Mouse (Mus musculus) bone marrow, adult 2 months (tissue): ENCODE measurements around the gene Rcc2. TPM values are rescaled to one million over a fixed set of nuclear protein-coding genes. Genes with fewer than 3 reads are reported as not detected.

Experiments
- H3K27ac ChIP-seq: fragments of 200-500 bp; 2 replicates; pipeline ENCODE4 v1.5.1; 2012; ENCODE audit warnings: low read depth, mild to moderate bottlenecking, control low read depth, inconsistent platforms, low read length; ENCODE audit not compliant: control insufficient read depth, poor library complexity, insufficient read depth
- H3K4me1 ChIP-seq: fragments of 200-500 bp; 2 replicates; pipeline ENCODE4 v1.6.1; 2011; ENCODE audit warnings: low read length; ENCODE audit not compliant: control insufficient read depth, insufficient read depth
- H3K4me3 ChIP-seq: fragments of 200-500 bp; replicated peaks from 2 replicates; pipeline ENCODE3; 2011; ENCODE audit warnings: mild to moderate bottlenecking, low read depth, low read length, control low read depth; ENCODE audit not compliant: control insufficient read depth
- CTCF ChIP-seq: fragments of 200-500 bp; IDR thresholded peaks from 2 replicates; pipeline ENCODE4 v1.5.1; 2011; ENCODE audit warnings: low read length, control low read depth; ENCODE audit not compliant: control insufficient read depth, insufficient read depth
- POLR2A ChIP-seq: fragments of 200-500 bp; IDR thresholded peaks from 2 replicates; pipeline ENCODE4 v1.6.1; 2011; ENCODE audit warnings: low read depth, mild to moderate bottlenecking, control low read depth, low read length, borderline replicate concordance; ENCODE audit not compliant: control insufficient read depth
- WGBS: fragments of 180-500 bp; shearing (Covaris S2); methylation state at CpG from one replicate; pipeline ENCODE4 v1.1.7; 2018; 5-methylcytosine and 5-hydroxymethylcytosine counted together
- polyA plus RNA-seq: library from polyadenylated mRNA; stranded (reverse); fragments of >200 nt; gene quantifications from 2 replicates; pipeline ENCODE4 v1.2.4, GENCODE M21; 2011; ENCODE audit warnings: low replicate concordance; ENCODE audit not compliant: missing spikeins, insufficient read depth, insufficient read length

Rcc2 gene
- polyA plus RNA-seq: 92.8 and 105 TPM in 2 replicates

DNA sequence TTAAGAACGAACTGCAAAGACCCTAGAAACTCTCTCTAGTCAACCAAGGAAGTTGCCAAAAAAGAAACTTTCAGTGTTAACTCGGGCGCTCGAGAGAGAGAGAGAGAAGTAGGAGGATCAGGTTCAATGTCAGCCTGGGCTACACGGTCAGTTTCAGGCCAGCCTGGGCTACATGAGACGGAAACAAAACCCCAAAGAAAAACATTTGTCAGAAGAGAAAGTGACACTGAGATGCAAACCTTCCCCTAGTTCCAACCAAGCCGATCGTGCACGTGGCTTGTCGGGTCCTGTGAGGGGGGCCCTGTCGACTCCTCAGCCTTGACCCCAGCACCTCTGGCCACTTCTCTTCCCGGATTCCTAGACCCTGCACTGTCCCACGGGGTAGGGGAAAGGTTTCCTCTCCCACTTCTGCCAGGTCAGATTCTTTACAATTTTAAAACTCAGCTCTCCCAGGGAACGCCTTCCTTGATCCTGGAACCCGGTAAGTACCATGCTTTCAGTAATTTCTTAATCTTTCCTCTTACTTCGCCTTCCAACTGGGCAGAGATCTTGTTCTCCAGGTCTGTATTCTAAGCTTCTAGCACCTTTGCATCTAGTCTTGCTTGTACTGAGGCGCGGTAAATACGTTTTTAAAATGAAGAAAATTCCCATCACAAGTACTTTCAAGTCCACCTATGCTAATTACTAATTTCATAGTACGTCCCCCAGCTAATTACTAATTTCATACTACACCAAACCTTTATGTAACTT lies at the start of gene Rcc2:
Rcc2 (plus strand) TSS at position 273 of the 750 bp plus-strand sequence.
- Histone ChIP-seq H3K4me1 (no peaks in the 10 kb centered on the region; the same call in none of the 2 replicates), H3K4me3 (peak within 1 kb of the TSS; percentile 77), H3K27ac (peak within 1 kb of the TSS; percentile 94)
- no peak for TF ChIP-seq CTCF
- TF ChIP-seq POLR2A: no peak
- WGBS: 1% methylated on average over 20 of the region's 20 CpGs

DNA sequence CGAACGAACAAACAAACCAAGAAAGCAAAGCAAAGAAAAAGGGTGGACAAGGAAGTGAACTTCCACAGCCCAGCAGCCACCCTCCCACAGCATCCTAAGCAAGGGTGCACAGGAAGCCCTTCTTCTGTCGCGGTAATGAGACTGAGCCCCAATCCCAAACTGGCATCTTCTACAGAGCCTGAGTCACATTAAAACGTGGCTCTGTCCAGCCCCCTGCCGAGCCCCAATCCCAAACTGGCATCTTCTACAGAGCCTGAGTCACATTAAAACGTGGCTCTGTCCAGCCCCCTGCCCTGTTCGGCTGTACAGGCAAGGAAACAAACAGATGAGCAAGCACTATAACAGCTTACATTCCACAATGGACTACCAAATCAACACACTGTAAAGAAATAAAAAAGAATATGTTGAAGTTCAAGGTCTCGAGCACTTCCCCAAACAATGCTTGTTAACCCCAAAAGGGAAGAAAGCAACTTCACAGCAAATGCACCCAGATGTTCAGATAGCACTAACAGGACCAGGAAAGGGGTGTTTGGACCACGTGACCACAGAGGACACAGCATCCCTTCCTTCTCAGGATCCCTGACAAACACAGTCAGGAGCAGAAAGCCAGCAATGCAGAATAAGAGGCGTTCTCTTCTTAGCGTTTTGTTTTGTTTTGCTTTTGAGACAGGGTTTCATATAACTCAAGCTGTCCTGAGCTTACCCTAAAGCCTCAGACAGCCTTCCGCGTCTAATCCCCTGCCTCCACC lies 46.3 kb upstream of the Rcc2 start:
- H3K27ac ChIP-seq: no peak overlapping the region
- WGBS: 8% methylated on average over 14 of the region's 14 CpGs

DNA sequence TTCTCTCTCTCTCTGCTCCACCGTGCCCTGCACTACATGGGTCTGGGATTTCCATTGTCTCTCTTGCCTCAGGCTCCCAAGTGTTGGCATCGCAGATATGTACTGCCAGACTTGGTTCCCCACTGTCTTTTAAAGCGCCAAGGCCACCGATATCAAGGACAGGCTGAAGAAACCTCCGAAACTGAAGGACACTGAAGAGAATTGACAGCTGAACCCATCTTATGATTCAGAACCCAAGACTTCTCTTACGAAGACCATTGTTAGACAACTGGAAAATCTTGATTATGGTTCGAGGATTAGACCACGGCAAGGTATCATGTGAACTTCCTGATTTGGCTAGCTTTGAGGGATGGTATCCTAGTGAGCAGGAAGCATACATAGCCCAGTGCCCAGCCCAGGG lies 45.5 kb upstream of the Rcc2 start:
- no peak overlapping the region for H3K4me3 ChIP-seq
- 39% methylated on average over 8 of the region's 8 CpGs for WGBS
- no peak overlapping the region for H3K27ac ChIP-seq
- H3K4me1 ChIP-seq: no peaks in the 10 kb centered on the region; the same call in 1 of the 2 replicates
- TF ChIP-seq CTCF: no peak
- no peak for TF ChIP-seq POLR2A

More for the DNA sequence above, 46.3 kb upstream of the Rcc2 start:
- H3K4me3 ChIP-seq: no peak overlapping the region
- no peak for TF ChIP-seq CTCF
- no peak for TF ChIP-seq POLR2A
- no peaks in the 10 kb centered on the region; the same call in 1 of the 2 replicates for H3K4me1 ChIP-seq

DNA sequence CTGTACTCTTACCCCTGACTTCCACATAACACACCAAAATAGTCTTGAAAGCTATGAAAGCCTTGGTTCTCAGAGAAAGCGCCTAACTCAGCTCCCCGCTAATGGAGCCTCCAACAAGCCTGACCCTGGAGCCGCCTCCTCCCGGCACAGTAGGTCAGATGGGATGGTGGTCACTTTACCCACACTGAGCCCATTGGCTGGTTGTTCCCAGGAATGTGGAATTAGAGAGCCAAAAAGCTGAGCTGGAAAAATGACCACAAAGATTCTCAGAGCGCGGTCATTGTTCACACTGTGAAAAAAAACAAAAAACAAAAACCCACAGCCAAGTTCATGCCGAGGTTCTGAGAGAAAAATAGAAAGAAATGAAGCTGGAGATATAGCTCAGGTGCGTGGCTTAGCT lies 43.8 kb upstream of the Rcc2 start:
- no peak overlapping the region for H3K4me3 ChIP-seq
- WGBS: 84% methylated on average over 8 of the region's 8 CpGs
- no peak overlapping the region for H3K27ac ChIP-seq
- no peaks in the 10 kb centered on the region; the same call in 1 of the 2 replicates for H3K4me1 ChIP-seq
- TF ChIP-seq POLR2A (no peak), CTCF (no peak)

DNA sequence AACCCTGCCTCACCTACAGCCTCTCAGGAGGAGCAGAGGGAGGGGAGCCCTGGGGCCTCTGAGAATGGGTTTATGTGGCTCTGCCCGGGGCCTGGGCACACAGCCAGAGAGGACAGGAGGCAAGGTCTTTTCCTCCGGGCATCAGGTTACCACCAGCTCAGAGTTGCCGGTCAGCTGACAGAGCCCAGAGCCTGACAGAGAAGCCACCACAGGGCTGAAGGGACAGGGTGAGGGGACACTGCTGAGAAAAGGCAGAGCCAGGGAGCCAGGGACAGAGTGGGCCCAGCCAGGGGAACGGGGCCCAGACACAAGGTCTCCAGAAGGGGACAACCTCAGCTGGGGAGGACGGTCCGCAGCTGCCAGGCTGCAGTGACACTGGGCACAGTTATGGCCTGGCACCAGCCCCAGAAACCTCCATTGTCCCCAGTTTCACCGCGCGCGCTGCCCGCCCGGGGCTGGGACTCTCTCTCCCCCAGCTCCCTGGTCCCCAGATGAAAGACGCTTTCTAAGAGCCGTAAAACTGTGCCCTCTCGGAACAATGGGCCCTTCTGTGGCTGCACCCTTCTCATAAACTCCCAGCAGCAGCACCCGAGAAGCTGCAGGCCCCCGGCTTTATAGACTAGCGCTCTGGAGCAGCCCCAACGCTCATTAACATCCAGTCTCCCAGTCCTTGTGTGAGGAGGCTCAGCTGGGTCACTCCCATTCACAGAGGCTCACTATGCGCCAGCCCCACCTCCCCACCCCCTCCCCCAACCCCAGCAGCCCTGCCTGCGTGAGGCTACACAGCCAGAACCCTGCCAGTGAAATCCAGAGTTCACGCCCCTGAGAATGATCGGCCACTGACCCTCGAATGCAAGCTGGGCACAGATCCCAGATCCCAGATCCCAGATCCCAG lies 42.4 kb upstream of the Rcc2 start:
- WGBS: 34% methylated on average over 24 of the region's 24 CpGs
- H3K4me3 ChIP-seq: no peak overlapping the region
- no peak for TF ChIP-seq POLR2A
- no peak for TF ChIP-seq CTCF
- no peaks in the 10 kb centered on the region; the same call in 1 of the 2 replicates for H3K4me1 ChIP-seq
- 0 out of 2 replicates have a peak overlapping the region, but pooled peaks have one; percentile 10 for H3K27ac ChIP-seq

DNA sequence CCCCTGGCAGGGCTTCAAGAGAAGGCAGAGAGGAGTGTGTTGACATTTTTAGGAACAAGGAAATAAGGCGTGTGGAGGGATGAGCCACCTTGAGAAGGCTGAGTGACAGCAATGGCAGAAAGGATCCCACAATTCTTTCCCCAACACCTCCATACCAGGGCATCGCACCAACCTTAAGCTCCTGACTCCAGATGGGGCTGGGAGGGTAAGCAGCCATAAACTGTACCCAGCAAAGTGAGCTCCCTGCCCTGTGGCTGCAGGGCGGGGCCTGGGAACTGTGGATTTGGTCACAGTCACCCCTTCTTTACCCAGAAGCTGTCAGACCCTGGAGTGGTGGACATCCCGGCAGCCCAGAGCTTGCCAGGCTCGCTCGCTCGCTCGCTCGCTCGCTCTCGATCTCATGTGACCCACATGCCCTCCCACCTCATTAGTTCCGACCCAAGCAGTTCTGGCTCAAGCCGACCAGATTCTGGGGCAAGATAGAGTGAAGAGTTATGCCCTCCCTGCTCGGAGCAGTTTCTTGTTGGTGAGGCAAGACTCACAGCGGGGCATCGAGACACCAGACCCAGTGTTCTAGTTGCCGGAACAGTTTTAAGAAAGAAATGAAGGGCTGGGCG lies 38.8 kb upstream of the Rcc2 start:
- 41% methylated on average over 18 of the region's 18 CpGs for WGBS
- TF ChIP-seq CTCF: no peak
- no peak for TF ChIP-seq POLR2A
- Histone ChIP-seq H3K27ac (no peak overlapping the region), H3K4me3 (no peak overlapping the region), H3K4me1 (no peaks in the 10 kb centered on the region)

DNA sequence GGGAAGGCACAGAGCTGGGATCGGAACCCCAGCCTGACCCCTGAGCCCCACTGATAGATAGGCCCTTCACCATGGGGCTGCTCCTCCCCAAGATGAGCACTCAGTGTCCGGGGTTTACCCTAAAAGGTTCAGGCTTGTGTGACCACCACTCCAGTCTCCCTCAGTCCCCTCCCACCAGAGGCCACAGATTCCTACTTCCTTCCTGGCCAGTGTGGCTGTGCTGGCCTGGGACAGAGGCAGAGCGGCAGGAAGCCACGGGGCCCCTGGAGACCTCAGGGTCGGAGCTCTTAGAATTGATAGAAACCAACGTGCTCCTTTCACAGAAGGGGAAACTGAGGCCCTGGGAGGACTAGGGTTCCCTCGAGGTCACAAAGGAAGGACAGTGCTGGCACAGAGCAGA lies 37.9 kb upstream of the Rcc2 start:
- no peaks in the 10 kb centered on the region for H3K4me1 ChIP-seq
- WGBS: 11% methylated on average over 7 of the region's 7 CpGs

More for the DNA sequence above, 37.9 kb upstream of the Rcc2 start:
- Histone ChIP-seq H3K4me3 (no peak overlapping the region), H3K27ac (no peak overlapping the region)
- TF ChIP-seq CTCF: no peak
- no peak for TF ChIP-seq POLR2A
